Mouse (Mus musculus) forebrain, embryonic 16.5 days (tissue): ENCODE results near the gene Farp1. TPM values are rescaled to one million over a fixed set of nuclear protein-coding genes. Genes with fewer than 3 reads are reported as not detected.

Experiments used
- ATAC-seq: fragments of 200-750 bp; cut with Nextera tagmentation; 2 replicates; pipeline ENCODE4 v1.8.0; 2017; ENCODE audit warnings: mild to moderate bottlenecking, moderate library complexity
- H3K27ac ChIP-seq: fragments of 300-500 bp; sonication (generic); 2 replicates; pipeline ENCODE4 v1.5.1; 2014; ENCODE audit warnings: low read length, control low read depth
- H3K27me3 ChIP-seq: fragments of 300-500 bp; sonication (generic); replicated peaks from 2 replicates; pipeline ENCODE4 v1.6.1; 2014; ENCODE audit warnings: low read length; ENCODE audit not compliant: control insufficient read depth, insufficient read depth
- H3K36me3 ChIP-seq: fragments of 300-500 bp; sonication (generic); 2 replicates; pipeline ENCODE4 v1.6.1; 2014; ENCODE audit not compliant: control insufficient read depth, insufficient read depth
- H3K4me1 ChIP-seq: fragments of 300-500 bp; sonication (generic); replicated peaks from 2 replicates; pipeline ENCODE4 v1.6.1; 2014; ENCODE audit warnings: low read length; ENCODE audit not compliant: control insufficient read depth, insufficient read depth
- H3K4me2 ChIP-seq: fragments of 300-500 bp; sonication (generic); 2 replicates; pipeline ENCODE4 v1.6.1; 2014; ENCODE audit warnings: mild to moderate bottlenecking, low read length, control low read depth
- H3K4me3 ChIP-seq: fragments of 300-500 bp; sonication (generic); replicated peaks from 2 replicates; pipeline ENCODE4 v1.5.1; 2014; ENCODE audit warnings: mild to moderate bottlenecking, low read length, control low read depth
- H3K9ac ChIP-seq: fragments of 300-500 bp; sonication (generic); replicated peaks from 2 replicates; pipeline ENCODE4 v1.6.1; 2014; ENCODE audit warnings: low read depth, low read length, control low read depth
- H3K9me3 ChIP-seq: fragments of 300-500 bp; sonication (generic); 2 replicates; pipeline ENCODE4 v1.6.1; 2016; ENCODE audit warnings: low read length; ENCODE audit not compliant: control insufficient read depth
- WGBS: fragments of 180-500 bp; shearing (Covaris S2); extraction: QIAGEN DNeasy Blood & Tissue Kit; methylation state at CpG from one replicate; pipeline ENCODE4 v1.1.7; 2014; 5-methylcytosine and 5-hydroxymethylcytosine counted together
- polyA plus RNA-seq: library from polyadenylated mRNA; unstranded; fragments of >200 nt; fragmentation: Nextera tagmentation; extraction: Ambion mirVana; gene quantifications from 2 replicates; pipeline ENCODE4 v1.2.1, GENCODE M21; 2015

Farp1 gene
- polyA plus RNA-seq, 1 experiment from 2014 or later, result 43.6 TPM

- WGBS, result 86% methylated on average over 9 of the region's 9 CpGs
- Histone ChIP-seq H3K36me3 (no peaks in the 10 kb centered on the region), H3K27me3 (no peaks in the 10 kb centered on the region), H3K4me3 (no peak overlapping the region), H3K4me2 (no peak overlapping the region), H3K9me3 (no peaks in the 10 kb centered on the region), H3K27ac (no peak overlapping the region), H3K4me1 (peaks cover 24% of the 10 kb centered on the region), H3K9ac (no peak overlapping the region)
- no peak for ATAC-seq
Observed at GRCm38 (mm10) chr14:121175385-121175784, 140.4 kb downstream of the Farp1 start.

GRCm38 (mm10) chr14:121175861-121176260 lies 140.9 kb downstream of the Farp1 start:
- ATAC-seq, result no peak

GRCm38 (mm10) chr14:121177907-121178306 lies 142.9 kb downstream of the Farp1 start:
- H3K4me2 ChIP-seq, result no peak overlapping the region
- no peak for ATAC-seq
- H3K4me1 ChIP-seq, result peaks cover 8% of the 10 kb centered on the region
- 51% methylated on average over 6 of the region's 6 CpGs for WGBS
- no peaks in the 10 kb centered on the region for H3K27me3 ChIP-seq
- no peaks in the 10 kb centered on the region for H3K36me3 ChIP-seq
- no peak overlapping the region for H3K9ac ChIP-seq
- H3K4me3 ChIP-seq, result no peak overlapping the region
- H3K27ac ChIP-seq, result no peak overlapping the region
- no peaks in the 10 kb centered on the region for H3K9me3 ChIP-seq

More at GRCm38 (mm10) chr14:121175861-121176260, 140.9 kb downstream of the Farp1 start:
- Histone ChIP-seq H3K27me3 (no peaks in the 10 kb centered on the region), H3K27ac (no peak overlapping the region), H3K9me3 (no peaks in the 10 kb centered on the region), H3K36me3 (no peaks in the 10 kb centered on the region), H3K4me1 (peaks cover 24% of the 10 kb centered on the region), H3K9ac (no peak overlapping the region), H3K4me3 (no peak overlapping the region), H3K4me2 (no peak overlapping the region)
- 29% methylated on average over 4 of the region's 4 CpGs for WGBS

GRCm38 (mm10) chr14:121180611-121181010 lies 145.6 kb downstream of the Farp1 start:
- H3K36me3 ChIP-seq, result no peaks in the 10 kb centered on the region
- no peaks in the 10 kb centered on the region for H3K27me3 ChIP-seq
- peaks cover 2% of the 10 kb centered on the region; the same call in 1 of the 2 replicates for H3K4me1 ChIP-seq
- no peak overlapping the region for H3K4me2 ChIP-seq
- H3K9ac ChIP-seq, result no peak overlapping the region
- 86% methylated on average over 9 of the region's 9 CpGs for WGBS
- ATAC-seq, result no peak
- H3K27ac ChIP-seq, result no peak overlapping the region
- no peaks in the 10 kb centered on the region for H3K9me3 ChIP-seq
- H3K4me3 ChIP-seq, result no peak overlapping the region

- 90% methylated on average over 4 of the region's 4 CpGs for WGBS
- Histone ChIP-seq H3K4me1 (no peaks in the 10 kb centered on the region; the same call in 1 of the 2 replicates), H3K9me3 (no peaks in the 10 kb centered on the region), H3K4me2 (no peak overlapping the region), H3K36me3 (no peaks in the 10 kb centered on the region), H3K27me3 (no peaks in the 10 kb centered on the region), H3K27ac (no peak overlapping the region), H3K9ac (no peak overlapping the region), H3K4me3 (no peak overlapping the region)
- no peak for ATAC-seq
Observed at GRCm38 (mm10) chr14:121181798-121182197, 146.8 kb downstream of the Farp1 start.

GRCm38 (mm10) chr14:121182967-121183366 lies 148.0 kb downstream of the Farp1 start:
- H3K4me3 ChIP-seq, result no peak overlapping the region
- no peak overlapping the region for H3K4me2 ChIP-seq
- H3K36me3 ChIP-seq, result no peaks in the 10 kb centered on the region
- H3K9me3 ChIP-seq, result no peaks in the 10 kb centered on the region
- H3K27me3 ChIP-seq, result no peaks in the 10 kb centered on the region
- WGBS, result 78% methylated on average over 8 of the region's 8 CpGs
- no peak overlapping the region for H3K9ac ChIP-seq
- no peak overlapping the region for H3K27ac ChIP-seq
- no peaks in the 10 kb centered on the region; the same call in 1 of the 2 replicates for H3K4me1 ChIP-seq
- no peak for ATAC-seq

- Histone ChIP-seq H3K27ac (no peak overlapping the region), H3K27me3 (no peaks in the 10 kb centered on the region), H3K9me3 (no peaks in the 10 kb centered on the region), H3K36me3 (no peaks in the 10 kb centered on the region), H3K9ac (no peak overlapping the region), H3K4me3 (no peak overlapping the region), H3K4me2 (no peak overlapping the region), H3K4me1 (no peaks in the 10 kb centered on the region; the same call in 1 of the 2 replicates)
- ATAC-seq, result no peak
- WGBS, result 35% methylated on average over 8 of the region's 8 CpGs
Observed at GRCm38 (mm10) chr14:121183414-121184130, 148.6 kb downstream of the Farp1 start.

- H3K27me3 ChIP-seq, result no peaks in the 10 kb centered on the region
- no peak overlapping the region for H3K9ac ChIP-seq
- no peaks in the 10 kb centered on the region for H3K36me3 ChIP-seq
- no peaks in the 10 kb centered on the region; the same call in 1 of the 2 replicates for H3K4me1 ChIP-seq
- no peaks in the 10 kb centered on the region for H3K9me3 ChIP-seq
- no peak overlapping the region for H3K4me3 ChIP-seq
- WGBS, result 94% methylated on average over 8 of the region's 8 CpGs
- ATAC-seq, result no peak
- H3K27ac ChIP-seq, result no peak overlapping the region
- no peak overlapping the region for H3K4me2 ChIP-seq
Observed at GRCm38 (mm10) chr14:121184351-121184750, 149.4 kb downstream of the Farp1 start.

GRCm38 (mm10) chr14:121186402-121186894 lies 151.4 kb downstream of the Farp1 start:
- no peak for ATAC-seq
- Histone ChIP-seq H3K9ac (no peak overlapping the region), H3K4me1 (peaks cover 2% of the 10 kb centered on the region), H3K4me2 (no peak overlapping the region), H3K36me3 (no peaks in the 10 kb centered on the region), H3K27me3 (no peaks in the 10 kb centered on the region), H3K4me3 (no peak overlapping the region), H3K27ac (no peak overlapping the region), H3K9me3 (no peaks in the 10 kb centered on the region)
- WGBS, result 93% methylated on average over 8 of the region's 8 CpGs
